Mouse (Mus musculus): Measurements from ENCODE around the gene Kdm2b.

DNA sequence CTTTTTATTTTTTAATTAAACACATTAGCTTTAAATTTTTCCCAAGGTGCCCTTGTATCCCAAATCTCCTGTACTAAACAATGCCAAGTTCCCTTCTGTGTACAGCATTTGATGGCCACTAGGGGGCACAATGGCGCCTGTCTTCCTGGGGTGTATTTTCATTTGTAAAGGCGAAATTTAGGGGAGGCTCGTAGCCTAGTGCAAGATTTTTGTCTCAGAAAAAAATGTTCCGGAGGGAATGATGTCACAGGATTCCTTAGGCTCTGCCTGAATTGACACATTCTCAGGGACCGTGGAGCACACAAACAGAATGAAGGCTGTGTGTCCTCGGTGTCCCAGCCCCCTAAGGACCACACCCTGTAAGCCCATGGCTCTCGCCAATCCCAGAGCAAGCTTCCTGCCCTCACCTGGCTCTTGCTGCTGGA, 64.1 kb downstream of the Kdm2b start:
- TF ChIP-seq MAX (IDR thresholded peaks at IDR 0.05; ENCODE audit: low read depth) = no peak
- no peak for TF ChIP-seq REST (IDR thresholded peaks at IDR 0.05; ENCODE audit: insufficient read depth, insufficient read length)
- no peak for TF ChIP-seq USF1 (IDR thresholded peaks at IDR 0.05; ENCODE audit: low read depth)
- TF ChIP-seq POLR2AphosphoS2 (IDR thresholded peaks at IDR 0.05; ENCODE audit: insufficient read length, low read depth) = no peak
- no peak for TF ChIP-seq POLR2A (IDR thresholded peaks at IDR 0.05; ENCODE audit: insufficient read length, low read depth)
- no peak for TF ChIP-seq TCF12 (IDR thresholded peaks at IDR 0.05; ENCODE audit: insufficient read depth, poor library complexity, severe bottlenecking)
